Mouse (Mus musculus) left cerebral cortex, adult 18-20 months (tissue): ENCODE results near the gene Pax8. TPM values are rescaled to one million over a fixed set of nuclear protein-coding genes. Genes with fewer than 3 reads are reported as not detected.

Experiments
- DNase-seq, 2 experiments: peaks; one replicate each; pipeline ENCODE4 v3.0.0; 2021 to 2022; ENCODE audit warnings: low spot score in 2 of 2, mixed read lengths in 1 of 2
- long read RNA-seq, 2 experiments: library from polyadenylated mRNA; stranded (forward); transcript quantifications; one replicate each; pipeline ENCODE4 v2.0.0; 2021
- total RNA-seq, 2 experiments: library from RNA; stranded (reverse); gene quantifications; 2 replicates each; pipeline ENCODE4 v1.2.3; 2021

Gene Pax8
- not detected for total RNA-seq
- long read RNA-seq, experiment 1, result 0 reads
- long read RNA-seq, experiment 2, result 0 reads

DNA sequence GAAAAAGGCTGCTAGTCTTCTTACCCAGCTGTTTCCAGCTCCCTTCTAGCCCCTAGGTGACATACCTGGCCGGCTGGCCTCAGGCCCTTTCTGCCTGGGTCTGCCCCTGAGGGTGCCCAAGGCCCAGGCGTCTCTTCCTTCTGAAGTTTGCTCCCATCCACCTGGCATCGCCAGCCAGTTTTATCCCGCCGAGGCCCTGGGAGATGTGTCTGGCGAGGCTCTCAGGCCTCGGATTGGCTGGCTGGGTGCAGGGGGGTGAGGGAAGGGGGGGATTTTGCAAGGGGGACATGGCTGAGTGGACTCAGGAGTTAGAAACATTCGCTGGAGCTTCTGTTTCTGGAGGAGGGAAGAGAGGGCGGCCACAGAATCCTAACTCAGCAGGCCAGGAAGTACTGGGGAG lies at the start of gene Pax8:
Gene Pax8 (minus strand): TSS at position 180 of the 400 bp plus-strand sequence.
- DNase-seq, result no peak

DNA sequence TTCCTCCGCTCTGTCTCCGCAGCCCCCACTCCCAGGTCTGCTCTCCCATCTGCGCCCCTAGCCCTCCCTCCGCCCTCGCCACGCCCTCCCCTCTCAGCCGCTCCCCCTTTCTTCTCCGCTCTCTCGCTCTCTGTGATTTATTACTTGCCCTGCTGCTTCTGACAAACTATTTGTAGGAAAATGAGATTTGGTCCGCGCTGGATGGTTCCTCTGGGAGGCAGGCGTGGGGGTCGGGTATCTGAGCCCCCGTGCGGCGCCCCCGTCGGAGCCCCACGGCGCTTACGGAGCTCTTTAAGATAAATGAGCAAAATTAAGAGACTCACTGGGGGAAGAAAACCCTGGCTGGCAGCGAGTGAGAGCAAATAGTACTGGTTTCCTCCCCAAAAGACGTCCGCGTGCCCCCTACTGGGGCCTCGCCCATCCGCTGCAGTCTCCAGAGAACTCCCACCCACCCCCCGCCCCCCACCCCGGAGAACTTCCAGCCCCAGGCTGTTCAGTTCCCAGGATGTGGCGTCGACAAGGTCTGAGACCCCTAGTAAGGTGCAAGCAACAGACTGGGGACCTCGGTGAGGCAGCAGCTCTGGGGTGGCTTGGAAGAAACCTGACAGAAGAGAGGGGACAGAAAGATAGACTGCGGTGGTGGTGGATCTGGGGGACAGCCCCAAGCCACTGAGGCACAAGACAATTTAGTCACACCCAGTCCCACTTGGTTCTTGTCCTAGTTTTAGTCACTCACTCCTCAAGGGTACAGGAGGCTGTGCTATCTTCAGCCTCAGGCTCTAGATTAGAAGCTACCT lies 46.2 kb upstream of the Pax8 start:
- no peak for DNase-seq

DNA sequence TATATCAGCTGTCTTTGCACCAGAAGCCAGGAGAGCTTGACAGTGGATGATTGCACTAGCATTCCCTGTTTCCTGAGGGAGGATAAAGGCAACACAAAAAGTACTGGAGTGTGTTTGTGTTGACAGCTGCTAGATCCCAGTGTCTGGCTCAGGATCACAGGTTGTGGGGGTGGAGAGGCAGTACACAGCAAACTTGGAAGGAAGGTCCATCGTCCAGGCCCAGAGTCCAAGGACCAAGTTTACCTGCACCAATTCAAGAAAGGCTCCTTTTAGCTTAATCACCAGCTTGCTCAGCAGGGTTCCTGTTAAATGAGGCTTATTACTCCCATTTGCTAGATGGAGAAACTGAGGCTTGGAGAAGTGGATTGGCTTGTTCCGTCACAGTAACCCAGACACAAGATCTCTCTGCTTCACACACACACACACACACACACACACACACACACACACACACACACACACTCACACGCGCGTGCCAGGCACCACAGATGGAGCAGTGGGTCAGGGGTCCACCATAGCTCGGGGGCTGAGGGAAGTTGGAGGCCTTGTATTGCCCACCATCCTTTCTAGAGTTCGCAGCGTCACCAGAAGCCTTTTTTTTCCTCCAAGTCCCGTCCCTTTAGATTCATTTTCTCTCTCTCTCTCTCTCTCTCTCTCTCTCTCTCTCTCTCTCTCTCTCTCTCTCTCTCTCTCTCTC lies 45.3 kb upstream of the Pax8 start:
- no peak for DNase-seq

DNA sequence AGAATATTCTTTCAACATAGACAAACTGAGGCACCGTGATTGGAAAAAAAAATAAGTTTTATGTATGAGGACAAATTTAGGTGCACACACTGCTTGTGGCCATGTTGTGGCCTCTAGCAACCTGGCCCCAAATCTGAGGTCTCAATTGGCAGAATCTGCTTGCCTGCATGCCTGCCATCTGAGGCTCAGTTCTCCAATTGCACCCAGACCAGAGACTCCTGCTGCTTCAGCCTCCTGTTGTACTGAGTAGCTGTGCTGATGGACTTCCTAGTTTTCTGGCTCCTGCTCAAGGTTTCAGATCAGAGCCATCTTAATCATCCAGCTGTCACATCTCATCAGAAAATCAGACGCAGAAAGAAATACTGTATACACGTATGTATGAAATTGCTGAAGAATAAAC lies 41.5 kb upstream of the Pax8 start:
- DNase-seq, result no peak

DNA sequence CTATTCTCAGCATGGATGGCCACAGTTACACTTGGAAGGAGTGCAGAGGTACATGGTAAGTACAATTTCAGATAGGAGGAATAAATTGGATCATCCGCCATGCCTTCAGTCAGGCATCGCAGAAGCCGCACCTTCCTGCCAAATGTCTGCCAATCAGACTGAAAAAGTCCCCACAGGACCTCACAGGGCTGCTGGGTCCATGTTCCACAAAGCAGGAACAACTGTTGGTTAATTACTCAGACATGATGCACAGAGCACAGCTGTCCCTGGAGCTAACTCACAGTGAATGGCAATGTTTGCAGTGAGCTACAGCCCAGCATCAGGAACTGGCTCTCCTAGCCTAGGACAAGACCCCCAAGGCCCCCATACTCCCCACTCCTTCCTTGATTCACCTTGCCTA lies 32.0 kb upstream of the Pax8 start:
- no peak for DNase-seq

DNA sequence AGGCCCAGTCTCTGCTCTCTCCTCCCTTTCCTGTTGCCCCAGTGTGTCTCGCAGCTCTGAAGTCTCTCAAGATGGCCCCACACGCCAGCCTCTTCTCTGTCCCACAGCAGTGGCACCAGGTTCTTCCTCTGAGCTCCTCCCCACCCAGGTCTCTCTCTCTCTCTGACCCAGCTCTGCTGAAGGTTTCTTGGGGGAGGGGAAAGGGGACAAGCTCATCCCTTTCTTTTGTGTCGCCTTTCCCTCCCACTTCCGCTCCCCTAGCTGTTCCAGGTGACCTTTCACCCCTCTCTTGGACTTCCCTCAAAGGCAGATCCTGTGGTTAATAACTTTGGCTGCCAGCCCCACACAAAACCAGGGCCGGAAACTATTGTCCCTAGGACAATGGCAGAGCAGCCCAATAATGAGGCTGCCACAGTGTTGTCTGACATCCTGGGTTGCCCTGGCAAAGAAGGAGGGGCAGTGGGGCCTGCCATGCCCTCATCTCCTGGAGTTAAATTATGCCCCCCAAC lies 27.6 kb upstream of the Pax8 start:
- no peak for DNase-seq

DNA sequence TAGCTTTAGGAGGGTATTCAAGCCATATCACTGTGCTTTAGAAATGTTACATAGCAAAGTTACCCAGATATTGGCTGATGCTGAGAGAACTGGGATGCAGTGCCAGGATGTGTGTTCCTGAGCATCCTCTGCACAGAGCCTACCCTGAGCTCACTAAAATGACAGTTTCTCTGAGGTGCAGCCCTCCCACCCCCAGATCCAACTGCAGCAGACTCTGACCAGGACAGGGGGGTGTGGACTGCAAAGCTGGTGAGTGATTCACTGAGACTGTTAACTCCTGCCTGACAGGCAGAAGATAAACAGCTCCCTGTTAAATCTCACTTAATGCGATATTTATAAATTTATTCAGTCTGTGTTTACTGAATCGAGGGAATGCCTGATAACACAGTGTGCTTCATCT lies 25.5 kb upstream of the Pax8 start:
- no peak for DNase-seq

DNA sequence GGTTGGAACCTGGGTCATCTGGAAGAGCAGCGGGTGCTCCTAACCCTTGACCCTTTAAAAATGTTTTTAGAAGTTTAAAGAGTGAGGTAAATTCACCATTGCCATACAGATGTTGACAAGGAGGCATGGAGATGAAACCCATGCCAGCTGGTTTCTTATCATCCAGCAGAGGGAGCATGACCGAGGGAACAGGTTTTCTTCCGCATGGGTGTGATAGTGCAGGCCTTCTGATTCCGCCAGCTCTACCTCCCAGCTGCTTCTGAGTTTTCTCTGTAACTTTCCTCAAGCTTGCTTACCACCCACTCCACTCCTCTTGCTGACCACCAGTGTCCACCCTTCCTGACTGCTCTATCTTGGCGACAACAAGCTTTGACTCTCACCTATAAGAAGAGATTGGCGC lies 15.2 kb upstream of the Pax8 start:
- DNase-seq, result no peak

DNA sequence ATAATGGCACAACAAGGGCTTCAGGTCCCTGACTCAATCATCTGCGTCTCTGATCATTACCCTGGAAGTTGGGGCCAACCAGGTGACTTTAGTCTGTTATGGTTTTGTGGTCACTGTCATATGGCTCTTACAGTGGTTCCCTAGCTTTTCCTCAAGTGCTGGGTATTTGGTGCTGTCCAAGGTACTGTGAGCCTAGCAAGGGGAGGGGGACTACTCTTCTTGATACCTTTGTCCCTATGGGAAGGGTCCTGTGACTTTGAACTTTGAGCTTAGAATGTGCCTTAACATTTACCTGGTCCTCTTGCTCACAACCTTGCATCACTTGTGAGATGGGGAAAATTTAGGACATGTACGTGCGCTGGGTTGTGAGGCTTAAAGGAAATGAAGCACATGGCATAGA lies 13.3 kb upstream of the Pax8 start:
- DNase-seq, result no peak

DNA sequence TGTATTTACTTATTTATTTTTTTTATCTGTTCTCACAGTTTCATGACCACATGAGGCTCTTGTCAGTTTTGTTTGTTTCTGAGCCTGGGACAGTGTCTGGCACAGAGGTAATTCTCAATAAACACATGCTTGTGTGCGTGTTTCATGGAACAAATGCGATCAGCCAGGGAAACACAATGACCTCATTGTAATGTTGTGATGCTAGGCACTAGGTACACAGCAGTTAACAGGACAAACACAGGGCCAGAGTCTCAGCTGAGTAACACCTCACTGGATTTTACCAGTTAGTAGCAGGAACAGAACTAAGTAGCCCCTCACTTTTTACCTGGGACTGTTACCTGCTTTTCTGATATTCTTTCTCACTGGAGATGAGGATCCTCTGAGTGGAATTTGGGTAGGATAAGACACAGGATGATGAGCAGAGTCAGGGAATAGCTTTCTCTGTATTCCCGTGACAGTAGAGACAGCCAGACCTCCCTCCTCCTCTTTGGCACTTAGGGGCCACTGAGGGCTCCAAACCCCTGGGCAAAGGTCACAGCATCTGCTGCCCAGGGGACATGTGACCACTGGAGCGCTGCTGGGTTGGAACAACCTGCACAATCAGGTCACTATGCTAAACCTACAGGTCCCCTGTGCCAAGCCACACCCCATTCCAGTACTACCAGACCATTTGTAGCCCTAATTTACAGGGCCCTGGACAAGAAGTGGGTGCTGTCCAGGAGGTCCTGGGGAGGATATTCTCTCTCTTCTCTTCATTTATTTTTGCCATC lies 11.8 kb upstream of the Pax8 start:
- DNase-seq, result no peak

DNA sequence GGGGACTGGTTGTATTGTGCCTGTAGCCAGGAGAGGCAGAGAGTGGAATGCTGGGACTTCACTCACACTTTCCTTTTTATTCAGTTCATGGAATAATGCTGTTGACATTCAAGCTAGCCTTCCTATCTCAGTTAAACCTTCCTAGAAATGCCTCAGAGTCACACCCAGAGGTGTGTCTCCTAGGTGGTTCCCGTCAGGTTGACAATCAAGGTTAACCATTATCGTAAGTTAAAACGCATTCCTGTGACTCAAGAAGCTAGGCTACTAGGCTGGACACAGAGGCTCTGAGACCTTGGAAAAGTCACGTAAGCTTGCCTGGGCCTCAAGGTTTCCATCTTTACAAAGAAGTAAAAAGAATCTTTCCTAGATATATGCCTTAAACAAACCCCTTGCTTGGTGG lies 10.0 kb upstream of the Pax8 start:
- DNase-seq, result no peak

DNA sequence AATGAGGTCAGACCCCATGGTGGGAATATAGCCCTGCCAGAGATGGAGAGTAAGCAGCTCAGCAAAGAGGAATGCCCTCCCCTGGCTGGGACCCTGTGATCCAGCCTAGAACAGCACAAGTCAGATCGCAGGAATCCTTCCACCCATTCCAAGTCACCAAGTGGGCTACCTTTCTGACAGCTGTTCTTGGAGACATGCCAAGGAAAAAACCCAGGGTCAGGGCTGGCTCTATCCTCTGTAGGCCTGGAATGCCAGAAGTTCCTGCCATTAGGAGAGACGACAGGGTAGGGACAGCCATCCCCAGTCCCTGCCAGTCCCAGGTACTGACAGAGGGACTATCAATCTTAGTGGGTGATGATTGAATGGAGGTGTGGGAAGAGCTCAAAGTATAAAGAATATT lies 4.5 kb upstream of the Pax8 start:
- no peak for DNase-seq

DNA sequence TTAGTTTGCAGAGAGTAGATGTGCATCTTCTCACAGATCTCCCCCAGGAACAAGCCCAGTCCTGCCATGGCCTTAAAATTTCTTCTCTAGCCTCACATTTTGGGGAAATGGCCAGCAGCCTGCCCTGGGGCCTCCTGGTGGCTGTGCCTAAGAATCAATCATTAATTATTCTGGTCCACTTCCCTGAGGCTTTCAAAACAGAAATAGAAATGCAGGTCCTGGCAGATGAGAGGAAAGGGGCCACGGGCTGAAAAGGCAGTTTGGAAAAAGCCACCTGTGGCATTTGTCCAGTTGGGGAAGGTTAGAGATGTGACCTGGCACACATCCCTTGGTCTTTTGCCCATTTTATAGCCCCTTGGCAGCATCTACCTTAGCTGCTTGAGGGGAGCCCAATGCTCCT lies 3.8 kb upstream of the Pax8 start:
- DNase-seq, result no peak

DNA sequence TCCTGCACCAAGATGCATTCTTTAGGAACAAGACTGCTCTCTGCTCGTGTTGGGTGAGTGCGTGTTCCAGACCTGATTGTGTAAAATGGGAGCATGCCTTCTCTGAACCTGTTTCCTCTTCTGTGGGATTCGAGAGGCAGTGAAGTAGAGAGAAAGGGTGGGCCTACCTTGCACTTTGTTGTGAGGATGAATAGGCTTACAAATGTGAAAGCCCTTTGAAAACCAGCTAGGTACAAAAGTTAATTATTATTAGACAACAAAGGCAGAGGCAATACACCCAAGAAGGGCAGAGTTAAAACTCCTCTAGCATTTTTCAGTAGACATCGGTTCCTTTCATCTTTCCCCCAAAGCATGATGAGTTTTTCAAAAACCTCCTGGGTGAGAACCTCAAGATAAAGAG lies 3.2 kb upstream of the Pax8 start:
- no peak for DNase-seq

DNA sequence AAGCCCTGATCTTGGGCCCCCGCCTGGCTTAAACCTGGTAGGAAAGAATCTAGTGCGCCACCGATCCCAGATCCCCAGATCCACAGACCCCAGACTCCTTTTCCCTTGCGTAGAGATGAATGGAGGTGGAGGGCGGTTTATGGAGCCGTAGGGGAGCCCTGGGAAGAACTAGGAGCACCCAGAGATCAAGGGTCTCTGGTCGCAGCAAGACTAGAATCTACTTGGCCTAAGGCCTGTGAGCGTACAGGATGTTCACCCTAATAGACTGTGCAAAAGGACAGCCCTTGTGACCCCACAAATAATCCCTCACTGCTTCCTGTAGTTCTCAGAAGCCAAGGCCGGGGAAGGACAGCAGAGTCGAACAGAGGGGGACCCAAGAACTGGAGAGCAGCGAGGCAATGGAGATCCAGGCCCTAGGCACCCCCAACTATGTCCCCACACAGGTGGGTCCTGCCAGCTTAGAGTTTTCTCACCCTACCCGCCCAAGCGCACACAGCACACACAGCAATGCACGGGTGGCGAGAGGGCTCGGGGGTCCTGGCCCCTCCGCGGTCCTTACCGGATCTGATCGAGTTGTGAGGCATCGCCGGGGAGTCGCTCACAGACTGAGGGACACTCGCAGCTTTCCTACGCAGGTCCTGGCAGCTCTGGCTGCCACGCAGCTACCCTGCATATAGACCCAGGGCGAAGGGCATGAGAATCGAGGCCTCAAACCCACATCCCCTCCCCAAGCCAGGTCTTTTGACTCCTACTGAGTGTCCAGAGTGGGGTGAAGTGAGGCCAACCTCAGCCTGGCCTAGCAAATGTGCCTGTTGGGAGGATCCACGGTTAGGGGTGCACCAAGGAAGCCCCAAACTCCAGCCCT lies 653 bp downstream of the Pax8 start:
- DNase-seq, result no peak

DNA sequence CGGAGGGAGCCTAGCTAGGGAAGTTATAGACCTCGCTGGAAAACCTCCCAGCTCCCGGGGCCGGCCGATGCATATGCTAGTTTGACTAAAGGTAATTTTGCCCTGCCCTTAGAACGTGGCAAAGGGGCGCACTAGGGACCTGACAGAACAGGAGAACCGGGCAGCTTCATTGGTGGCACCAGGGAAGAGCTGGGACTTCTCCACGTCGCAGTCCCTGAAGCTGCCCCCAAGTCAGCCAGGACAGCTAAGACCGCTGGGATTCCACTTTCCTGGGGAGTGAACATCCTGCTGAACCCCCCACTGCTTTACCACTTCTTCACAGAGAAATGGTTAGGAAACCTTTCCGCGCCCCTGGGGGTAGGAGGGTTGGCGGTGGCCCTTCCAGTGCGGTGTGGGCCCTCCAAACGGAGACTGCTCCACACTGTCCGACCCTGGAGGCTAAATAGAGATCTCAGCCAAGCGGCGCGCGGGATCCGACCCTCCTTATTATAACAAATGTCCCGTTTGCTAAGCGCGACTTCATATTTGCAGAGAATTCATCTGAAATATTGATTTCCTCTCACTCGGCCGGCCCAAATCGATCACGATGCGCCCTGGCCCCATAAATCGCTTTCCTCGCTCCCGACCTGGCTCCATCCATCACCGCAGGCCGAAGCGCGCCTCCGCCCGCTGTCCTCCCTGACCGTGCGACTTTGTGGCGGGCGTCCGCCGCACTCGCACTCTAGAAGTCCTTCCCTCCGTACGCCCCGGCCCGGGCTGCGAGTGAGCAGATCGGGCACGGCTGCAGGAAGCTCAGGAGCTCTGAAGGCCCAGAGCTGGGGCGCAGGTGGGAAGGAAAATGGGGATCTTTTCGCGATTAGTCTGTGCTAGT lies 1.5 kb downstream of the Pax8 start:
- no peak for DNase-seq

DNA sequence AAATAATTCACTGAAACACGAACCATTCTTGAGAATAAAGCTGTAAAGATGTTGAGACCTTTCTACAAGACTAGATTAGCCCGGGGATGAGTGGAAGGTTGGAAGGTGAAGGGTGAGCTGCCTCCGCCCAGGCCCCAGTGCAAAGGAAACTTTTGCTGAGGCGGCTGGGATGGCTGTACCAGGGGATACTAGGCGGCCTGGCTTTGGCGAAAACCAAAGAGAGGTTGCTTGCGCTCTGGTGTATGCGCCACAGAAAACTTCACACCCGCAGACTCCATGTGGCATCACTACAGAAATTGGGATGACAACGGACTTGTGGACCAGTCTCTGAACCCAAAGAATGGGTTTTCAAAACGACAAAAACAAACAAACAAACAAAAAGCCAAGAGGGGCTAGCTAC lies 2.7 kb downstream of the Pax8 start:
- no peak for DNase-seq

DNA sequence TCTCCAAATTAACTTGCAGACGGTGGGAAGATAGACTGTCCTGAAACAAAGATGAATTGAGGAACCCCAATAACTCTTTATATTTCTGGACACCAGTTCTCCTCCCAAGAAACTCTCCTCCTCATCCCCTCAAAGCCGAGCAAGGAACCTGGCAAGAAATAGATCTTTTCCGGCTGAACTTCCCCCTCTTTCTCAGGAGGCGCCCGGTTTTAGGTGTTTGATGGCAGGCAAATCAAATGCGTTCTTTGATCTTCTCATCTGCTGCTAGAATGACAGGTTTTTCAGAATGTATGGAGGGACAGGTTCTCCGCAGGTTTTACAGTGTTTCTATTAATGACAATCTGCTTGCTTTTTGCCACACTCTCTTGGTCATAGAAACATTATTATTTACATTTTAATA lies 3.3 kb downstream of the Pax8 start:
- DNase-seq, result no peak

DNA sequence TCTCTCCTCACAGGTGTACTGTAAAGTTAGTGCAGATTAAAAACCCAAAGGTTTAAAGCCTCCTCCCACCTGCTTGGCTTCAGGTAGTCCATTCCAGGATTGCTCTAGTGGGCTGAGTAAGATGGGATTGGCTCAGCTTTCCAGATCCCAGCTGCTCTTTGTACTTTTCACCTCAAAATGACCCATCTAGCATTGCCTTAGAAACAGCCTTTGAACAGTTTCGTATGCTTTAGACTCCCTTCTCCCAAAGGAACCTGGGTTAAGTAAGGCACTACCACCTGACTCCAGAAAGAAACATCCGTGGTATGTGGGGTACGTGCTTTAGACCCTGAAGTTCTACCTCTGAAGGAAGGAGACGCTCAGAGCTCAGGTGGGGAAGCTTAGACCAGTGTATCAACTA lies 6.3 kb downstream of the Pax8 start:
- DNase-seq, result no peak

DNA sequence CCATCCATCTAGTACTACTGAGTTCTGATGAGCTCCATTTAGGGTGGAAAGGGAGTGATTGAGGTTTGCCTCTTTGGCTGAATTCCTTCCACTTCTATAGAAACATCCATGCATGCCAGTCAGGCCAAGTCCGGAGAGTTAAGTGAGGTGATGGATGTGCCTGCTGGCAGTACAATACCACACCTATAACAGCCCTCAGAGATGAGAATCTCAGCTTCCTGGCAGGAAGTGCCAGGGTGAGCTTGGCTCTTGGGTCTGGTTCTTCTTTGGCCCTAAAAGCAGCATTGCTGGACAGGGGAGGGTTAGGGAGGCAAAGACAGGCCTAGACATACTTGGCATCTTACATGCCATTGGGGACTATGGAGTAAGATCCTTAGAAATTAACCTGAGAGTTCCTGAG lies 7.0 kb downstream of the Pax8 start:
- no peak for DNase-seq
